Mouse (Mus musculus) thymus, adult 2 months (tissue): ENCODE results near the gene Rptor. TPM values are rescaled to one million over a fixed set of nuclear protein-coding genes. Genes with fewer than 3 reads are reported as not detected.

ENCODE experiments used
- DNase-seq: peaks from one replicate; pipeline ENCODE4 v3.0.0; 2021
- H3K27ac ChIP-seq: fragments of 200-500 bp; 2 replicates; pipeline ENCODE4 v1.5.1; 2012; ENCODE audit warnings: low read length, control low read depth; ENCODE audit not compliant: control insufficient read depth, insufficient read depth
- H3K27me3 ChIP-seq: fragments of 200-500 bp; 2 replicates; pipeline ENCODE4 v1.6.1; 2012; ENCODE audit warnings: mild to moderate bottlenecking, low read length, moderate library complexity, mixed read lengths; ENCODE audit not compliant: control insufficient read depth, insufficient read depth
- H3K36me3 ChIP-seq: fragments of 200-500 bp; 2 replicates; pipeline ENCODE4 v1.6.1; 2012; ENCODE audit warnings: mild to moderate bottlenecking, low read length, moderate library complexity; ENCODE audit not compliant: control insufficient read depth, insufficient read depth
- H3K4me1 ChIP-seq: fragments of 200-500 bp; replicated peaks from 2 replicates; pipeline ENCODE4 v1.6.1; 2012; ENCODE audit warnings: low read length; ENCODE audit not compliant: control insufficient read depth, insufficient read depth
- H3K4me3 ChIP-seq: fragments of 200-500 bp; 2 replicates; pipeline ENCODE4 v1.5.1; 2012; ENCODE audit warnings: mild to moderate bottlenecking, low read length, control low read depth, moderate library complexity; ENCODE audit not compliant: control insufficient read depth, insufficient read depth
- CTCF ChIP-seq: fragments of 200-500 bp; IDR thresholded peaks from 2 replicates; pipeline ENCODE4 v1.5.1; 2012; ENCODE audit warnings: mild to moderate bottlenecking, control low read depth, low read length, moderate library complexity, borderline replicate concordance; ENCODE audit not compliant: control insufficient read depth, poor library complexity, insufficient read depth; ENCODE audit errors: extremely low read depth
- POLR2A ChIP-seq: fragments of 200-500 bp; IDR thresholded peaks from 2 replicates; pipeline ENCODE4 v1.6.1; 2012; ENCODE audit warnings: mild to moderate bottlenecking, low read length, control low read depth, moderate library complexity; ENCODE audit not compliant: control insufficient read depth, poor library complexity, insufficient read depth; ENCODE audit errors: extremely low read depth
- WGBS: fragments of 180-500 bp; shearing (Covaris S2); methylation state at CpG from one replicate; pipeline ENCODE4 v1.1.7; 2018; 5-methylcytosine and 5-hydroxymethylcytosine counted together
- polyA plus RNA-seq: library from polyadenylated mRNA; depleted of rRNA; stranded (reverse); fragments of >200 nt; gene quantifications from 2 replicates; pipeline ENCODE4 v1.2.3, GENCODE M21; 2012

Gene Rptor
- polyA plus RNA-seq, 1 experiment = 58.7 TPM

DNA sequence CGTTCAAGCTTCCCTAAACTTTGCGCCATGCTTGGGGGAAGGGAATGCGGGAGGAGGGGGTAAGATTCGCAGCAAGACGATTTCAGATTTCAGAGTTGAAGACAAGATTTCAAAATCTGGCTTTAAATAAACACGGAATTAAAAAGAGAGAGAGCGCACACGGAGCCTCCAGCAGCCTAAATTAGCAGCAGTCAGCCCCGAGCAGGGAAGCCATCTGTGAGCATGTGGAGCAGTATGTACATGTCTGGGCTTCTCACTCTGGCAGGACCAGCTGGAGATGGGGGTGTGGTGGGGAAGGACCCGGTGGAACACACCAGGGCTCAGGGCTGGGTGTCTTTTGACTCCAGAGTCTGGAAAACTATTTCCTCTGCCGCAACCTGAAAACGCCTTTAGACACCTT is 334.5 kb downstream of the Rptor start:
- WGBS = 79% methylated on average over 12 of the region's 12 CpGs
- TF ChIP-seq POLR2A (no peak), CTCF (no peak)
- no peak for DNase-seq
- Histone ChIP-seq H3K36me3 (no peaks in the 10 kb centered on the region), H3K27ac (no peak overlapping the region), H3K27me3 (no peaks in the 10 kb centered on the region), H3K4me1 (peaks cover 62% of the 10 kb centered on the region), H3K4me3 (no peak overlapping the region)

DNA sequence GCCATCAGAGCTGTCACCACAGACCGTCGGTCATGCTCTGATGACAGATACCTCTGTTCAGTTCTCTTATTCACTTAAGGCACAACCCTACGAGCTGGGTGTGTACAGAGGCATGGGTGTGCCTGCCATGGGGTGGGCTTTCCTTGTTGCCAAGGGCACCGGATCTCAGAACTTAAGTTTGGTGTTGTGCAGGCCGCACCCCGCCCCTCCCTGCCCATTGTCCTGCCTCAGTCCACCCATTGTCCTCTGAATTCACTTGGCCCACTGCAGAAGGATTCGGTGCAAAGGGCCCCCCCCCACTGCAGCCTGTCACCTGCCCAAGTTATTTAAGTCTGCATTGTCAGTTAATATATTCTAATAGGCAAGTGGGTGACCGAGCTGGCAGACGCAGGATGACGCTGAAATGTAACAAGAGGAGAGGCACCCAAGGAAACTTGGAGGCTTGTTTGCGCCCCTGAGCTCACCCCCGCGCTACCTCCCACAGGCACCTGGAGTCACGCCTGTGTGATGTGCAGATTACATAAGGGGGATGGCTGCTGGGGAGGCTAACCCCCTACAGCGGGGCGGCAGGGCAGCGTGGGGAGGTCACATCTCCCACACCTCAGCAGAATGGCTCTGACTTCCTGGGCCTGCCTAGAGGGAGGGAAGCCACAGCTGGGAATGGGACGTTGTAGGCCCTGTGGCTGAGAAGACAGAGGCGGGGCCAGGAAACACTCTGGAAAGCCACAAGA is 335.2 kb downstream of the Rptor start:
- Histone ChIP-seq H3K4me1 (peaks cover 57% of the 10 kb centered on the region), H3K4me3 (no peak overlapping the region)

DNA sequence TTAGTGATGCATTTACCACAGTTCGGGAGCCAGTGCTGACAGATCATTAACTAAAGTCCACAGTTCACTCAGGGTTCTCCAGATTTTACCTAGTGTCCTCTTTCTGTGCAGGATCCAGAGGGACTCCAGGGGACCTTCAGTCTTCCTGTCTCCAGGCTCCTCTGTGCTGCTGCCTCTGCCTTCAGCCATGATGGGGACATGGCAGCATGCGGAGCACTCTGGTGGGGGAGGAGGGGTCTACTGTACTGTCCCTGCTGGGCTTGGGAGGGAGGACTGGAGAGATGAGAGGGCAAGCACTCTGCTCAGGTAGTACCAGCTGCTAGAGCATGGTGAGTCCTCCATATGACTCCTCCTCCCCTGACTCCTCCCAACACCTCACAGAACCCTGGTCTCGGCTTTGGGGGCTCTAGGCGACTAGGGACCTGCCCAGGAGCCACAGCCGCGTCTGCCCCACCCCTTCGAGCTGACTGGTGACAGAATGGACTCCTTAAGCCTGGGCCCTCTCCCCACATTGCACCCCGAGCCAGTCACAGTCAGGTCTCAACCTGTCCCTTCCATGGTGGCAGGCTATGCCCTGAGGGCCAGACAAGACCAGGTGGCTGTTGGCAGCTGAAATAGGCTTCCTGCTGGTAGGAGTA is 336.5 kb downstream of the Rptor start:
- H3K4me3 ChIP-seq = no peak overlapping the region
- TF ChIP-seq POLR2A (no peak), CTCF (no peak)
- DNase-seq = no peak
- WGBS = 59% methylated on average over 8 of the region's 8 CpGs
- peaks cover 52% of the 10 kb centered on the region for H3K4me1 ChIP-seq
- no peaks in the 10 kb centered on the region for H3K36me3 ChIP-seq
- H3K27ac ChIP-seq = no peak overlapping the region
- H3K27me3 ChIP-seq = no peaks in the 10 kb centered on the region

More for the DNA sequence above, 335.2 kb downstream of the Rptor start:
- no peak overlapping the region for H3K27ac ChIP-seq
- no peaks in the 10 kb centered on the region for H3K36me3 ChIP-seq
- DNase-seq = no peak
- no peaks in the 10 kb centered on the region for H3K27me3 ChIP-seq
- WGBS = 32% methylated on average over 19 of the region's 19 CpGs
- no peak for TF ChIP-seq CTCF
- TF ChIP-seq POLR2A = no peak

DNA sequence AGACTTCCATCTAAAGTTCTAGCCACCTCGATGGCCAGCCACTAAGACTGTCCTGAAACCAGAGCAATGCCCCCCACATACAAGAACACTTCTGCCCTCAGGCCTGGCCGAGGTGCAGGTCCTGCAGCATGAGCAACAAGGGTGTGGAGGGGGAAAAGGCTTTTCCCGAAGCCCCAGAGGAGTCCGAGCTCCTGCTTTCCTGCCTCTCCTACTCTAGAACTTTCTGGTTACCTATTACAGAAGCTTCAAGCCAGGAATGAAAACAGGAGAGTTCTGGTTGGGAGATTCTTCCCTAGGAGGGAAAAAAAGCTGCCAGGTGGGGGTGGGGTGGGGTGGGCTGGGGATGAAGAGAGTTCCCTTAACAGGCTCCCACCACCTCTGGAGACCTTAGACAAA is 337.0 kb downstream of the Rptor start:
- WGBS = 81% methylated on average over 4 of the region's 4 CpGs
- no peaks in the 10 kb centered on the region for H3K27me3 ChIP-seq
- TF ChIP-seq CTCF (no peak), POLR2A (no peak)
- no peak overlapping the region for H3K4me3 ChIP-seq
- no peak for DNase-seq
- H3K27ac ChIP-seq = no peak overlapping the region
- peaks cover 51% of the 10 kb centered on the region for H3K4me1 ChIP-seq
- H3K36me3 ChIP-seq = no peaks in the 10 kb centered on the region

DNA sequence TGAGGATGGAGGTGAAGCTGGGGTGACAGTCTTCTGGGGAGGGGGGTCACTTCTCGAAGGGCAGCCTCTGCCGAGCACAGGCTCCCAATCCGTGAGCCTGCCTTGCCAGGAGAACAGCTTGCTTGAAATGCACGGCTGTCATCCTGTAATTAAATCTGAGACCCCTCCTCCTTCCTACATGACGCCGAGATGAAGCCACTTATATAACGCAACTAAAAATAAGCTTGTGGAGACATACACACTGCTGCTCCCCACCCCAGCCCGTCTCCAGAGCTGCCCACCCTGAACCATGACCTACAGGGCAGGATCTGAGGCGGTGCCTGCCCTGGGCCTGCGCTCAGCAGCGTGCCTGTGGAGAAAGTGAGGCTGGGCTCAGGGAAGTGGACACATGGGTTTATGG is 337.4 kb downstream of the Rptor start:
- Histone ChIP-seq H3K27ac (no peak overlapping the region), H3K36me3 (no peaks in the 10 kb centered on the region), H3K4me3 (no peak overlapping the region), H3K4me1 (peaks cover 50% of the 10 kb centered on the region), H3K27me3 (no peaks in the 10 kb centered on the region)
- no peak for DNase-seq
- whole genome bisulfite sequencing = 94% methylated on average over 11 of the region's 11 CpGs
- TF ChIP-seq POLR2A (no peak), CTCF (no peak)

DNA sequence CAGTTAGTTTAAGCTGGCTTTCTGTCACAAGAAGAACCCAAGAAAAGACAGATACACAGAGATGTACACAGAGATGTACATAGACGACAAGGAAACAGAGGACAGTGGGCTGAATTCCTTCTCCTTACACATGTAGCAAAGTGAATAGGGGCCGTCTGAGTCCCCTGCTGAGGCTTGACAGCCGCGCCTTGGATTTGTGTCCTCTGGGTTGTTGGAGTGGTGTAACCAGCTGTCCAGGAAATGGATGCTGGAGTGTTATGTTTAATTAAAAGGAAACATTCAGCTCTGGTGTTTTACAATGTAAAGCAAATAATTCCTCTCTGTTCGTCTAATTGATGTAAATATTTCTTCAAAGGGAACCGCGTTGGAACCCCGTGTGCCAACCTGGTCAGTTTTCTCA is 339.1 kb downstream of the Rptor start:
- WGBS = 23% methylated on average over 8 of the region's 8 CpGs
- Histone ChIP-seq H3K36me3 (no peaks in the 10 kb centered on the region), H3K27ac (no peak overlapping the region), H3K27me3 (no peaks in the 10 kb centered on the region), H3K4me3 (peak overlapping the region; percentile 65), H3K4me1 (peaks cover 50% of the 10 kb centered on the region)
- DNase-seq = no peak
- no peak for TF ChIP-seq POLR2A
- no peak for TF ChIP-seq CTCF
